ENCODE assay signal across 23 mouse cellular contexts in genomic region chr9:107994464-107994863, GRCm38 (mm10). TPM values are rescaled to one million over a fixed set of nuclear protein-coding genes. Genes with fewer than 3 reads are reported as not detected.
DNase-seq lines count a peak whose midpoint lies in the region; ATAC-seq and TF ChIP-seq lines count a peak whose summit lies in the region.
"Had no signal": no experiment of that assay in that cellular context is flagged by ENCODE, and none has a peak within 500 bp of the region (broad histone marks: within the 10 kb centered on the region; RNA-seq: fewer than 3 reads in every experiment).

No protein-coding gene starts in this region.

- H3K36me3 ChIP-seq in heart, embryonic 14.5 days (ENCODE audit: control insufficient read depth, insufficient read depth, low read length), result no peaks in the 10 kb centered on the region
- H3K36me3 ChIP-seq in testis, adult 2 months (ENCODE audit: control insufficient read depth, insufficient read depth, low read length), result no peaks in the 10 kb centered on the region
- no peaks in the 10 kb centered on the region for H3K36me3 ChIP-seq in hindbrain, embryonic 11.5 days (ENCODE audit: control insufficient read depth, insufficient read depth, low read length)
- H3K36me3 ChIP-seq: forebrain, embryonic 12.5 days; hindbrain, embryonic 10.5 days; stomach, embryonic 15.5 days had no signal

- no peak for TF ChIP-seq CTCF in testis, adult 2 months (IDR thresholded peaks at IDR 0.05; ENCODE audit: control insufficient read depth, insufficient read depth, insufficient replicate concordance, low read depth, low read length)

- ATAC-seq in heart, embryonic 14.5 days (ENCODE audit: insufficient number of reproducible peaks, insufficient read depth, low FRiP score, low read depth), result no peak
- ATAC-seq in hematopoietic stem cell, adult 5-6 weeks (replicated peaks in 1 of 2; ENCODE audit: insufficient read depth in 1 of 2, low FRiP score in 2 of 2, low TSS enrichment in 1 of 2, low read depth in 1 of 2, poor library complexity in 2 of 2, severe bottlenecking in 2 of 2), result peak; percentile 11 to 63; a peak in 2 of 4 replicates
- no peak for ATAC-seq in hindbrain, embryonic 11.5 days (ENCODE audit: low FRiP score)
- ATAC-seq: activated CD4-positive, CD25-positive, alpha-beta regulatory T cell, adult 4 months; CD4-positive, CD25-positive, alpha-beta regulatory T cell, adult 4 months had no signal

- intact Hi-C loops in heart, postnatal 10 days (cut with DNase I), result no loop called here

- H3K4me2 ChIP-seq in heart, embryonic 14.5 days (ENCODE audit: low read length), result no peak overlapping the region
- no peak overlapping the region for H3K4me2 ChIP-seq in hindbrain, embryonic 11.5 days (replicated peaks; ENCODE audit: low read depth, low read length)
- H3K4me2 ChIP-seq: forebrain, embryonic 12.5 days; midbrain, embryonic 11.5 days; stomach, embryonic 15.5 days had no signal

- H3K4me1 ChIP-seq in heart, embryonic 14.5 days (ENCODE audit: control insufficient read depth in 2 of 2, insufficient read depth in 2 of 2, low read length in 2 of 2), result peaks cover 4 to 12% of the 10 kb centered on the region in 2 experiments; a peak in 2 of 4 replicates
- H3K4me1 ChIP-seq in testis, adult 2 months (ENCODE audit: control insufficient read depth, insufficient read depth, low read length), result peaks cover 6% of the 10 kb centered on the region
- H3K4me1 ChIP-seq in hindbrain, embryonic 11.5 days (replicated peaks; ENCODE audit: control insufficient read depth, insufficient read depth, low read length), result no peaks in the 10 kb centered on the region
- H3K4me1 ChIP-seq: forebrain, embryonic 12.5 days; hindbrain, embryonic 10.5 days; stomach, embryonic 15.5 days had no signal

- H3K9me3 ChIP-seq in heart, embryonic 14.5 days (ENCODE audit: control insufficient read depth, low read length), result no peaks in the 10 kb centered on the region
- no peaks in the 10 kb centered on the region for H3K9me3 ChIP-seq in hindbrain, embryonic 11.5 days (ENCODE audit: control insufficient read depth, low read length)
- H3K9me3 ChIP-seq: forebrain, embryonic 12.5 days; hindbrain, embryonic 10.5 days; stomach, embryonic 15.5 days had no signal

- H3K27me3 ChIP-seq in heart, embryonic 14.5 days (ENCODE audit: control insufficient read depth, insufficient read depth, low read length), result no peaks in the 10 kb centered on the region
- H3K27me3 ChIP-seq in testis, adult 2 months (ENCODE audit: control insufficient read depth, insufficient read depth, low read length), result no peaks in the 10 kb centered on the region
- H3K27me3 ChIP-seq in hindbrain, embryonic 11.5 days (ENCODE audit: control insufficient read depth, insufficient read depth, low read length), result no peaks in the 10 kb centered on the region
- H3K27me3 ChIP-seq: forebrain, embryonic 12.5 days; stomach, embryonic 15.5 days had no signal

- H3K4me3 ChIP-seq in heart, embryonic 14.5 days (ENCODE audit: control insufficient read depth in 1 of 2, insufficient read depth in 1 of 2, low read depth in 1 of 2, low read length in 2 of 2), result no peak overlapping the region
- H3K4me3 ChIP-seq in testis, adult 2 months (ENCODE audit: control insufficient read depth, low read depth, low read length), result peak overlapping the region; percentile 97; the same call in 1 of the 2 replicates
- H3K4me3 ChIP-seq in hindbrain, embryonic 11.5 days (ENCODE audit: low read depth, low read length), result no peak overlapping the region
- H3K4me3 ChIP-seq: forebrain, embryonic 12.5 days; hindbrain, embryonic 10.5 days; stomach, embryonic 15.5 days had no signal

- no peak for TF ChIP-seq POLR2A in testis, adult 2 months (IDR thresholded peaks at IDR 0.05; ENCODE audit: control insufficient read depth, low read depth, low read length)

- no peak overlapping the region for H3K27ac ChIP-seq in heart, embryonic 14.5 days (replicated peaks in 1 of 2; ENCODE audit: control insufficient read depth in 1 of 2, insufficient read depth in 1 of 2, low read depth in 2 of 2, low read length in 2 of 2)
- no peak overlapping the region for H3K27ac ChIP-seq in testis, adult 2 months (ENCODE audit: control insufficient read depth, insufficient read depth, low read depth, low read length)
- no peak overlapping the region for H3K27ac ChIP-seq in hindbrain, embryonic 11.5 days (ENCODE audit: low read depth, low read length)
- H3K27ac ChIP-seq: forebrain, embryonic 12.5 days; hindbrain, embryonic 10.5 days; kidney, postnatal 0 days; stomach, embryonic 15.5 days had no signal

- H3K9ac ChIP-seq in heart, embryonic 14.5 days (ENCODE audit: low read length), result peak overlapping the region; percentile 38; the same call in 1 of the 2 replicates
- H3K9ac ChIP-seq in hindbrain, embryonic 11.5 days (ENCODE audit: low read depth, low read length), result no peak overlapping the region
- H3K9ac ChIP-seq: forebrain, embryonic 12.5 days; stomach, embryonic 15.5 days had no signal

- DNase-seq in heart, postnatal 10 days, result no peak
- DNase-seq in testis, postnatal 10 days (ENCODE audit: low spot score), result no peak
- DNase-seq in hindbrain, embryonic 11.5 days (ENCODE audit: low spot score), result no peak
- DNase-seq in kidney, postnatal 36 days, result no peak
- DNase-seq: adrenal gland, postnatal 25 days; cerebellum, adult 2 months; cerebellum, postnatal 36 days; kidney, adult 11 months; layer of hippocampus, postnatal 36 days; lung, adult 2 months; retina, postnatal 1 day had no signal

- 29% methylated on average over 2 of the region's 2 CpGs for WGBS in heart, embryonic 14.5 days
- 74% methylated on average over 2 of the region's 2 CpGs for WGBS in hindbrain, embryonic 11.5 days

RNA-seq across cellular contexts. Expression of gene Gm20662, which starts 1.7 kb away (rescaled TPM):
- 0.55 and 0.71 TPM in 2 replicates for polyA plus RNA-seq in heart, embryonic 14.5 days (2014; fragmentation: Nextera tagmentation; extraction: Ambion mirVana)
- total RNA-seq in heart, postnatal 10 days (2021), result 1 to 10 TPM in 1 of 2 experiments, not detected in 1; 1.3 TPM
- 282 and 285 TPM in 2 replicates for polyA plus RNA-seq in testis, adult 2 months (2012; rRNA removed)
- 1.6 TPM in 1 of 2 replicates, not detected in the other for total RNA-seq in hematopoietic stem cell, adult 5-6 weeks (2017)
- 0.10 and 0.14 TPM in 2 replicates for polyA plus RNA-seq in hindbrain, embryonic 11.5 days (2014; fragmentation: Nextera tagmentation; extraction: Ambion mirVana)
- polyA plus RNA-seq: activated CD4-positive, CD25-positive, alpha-beta regulatory T cell, adult 4 months; CD4-positive, CD25-positive, alpha-beta regulatory T cell, adult 4 months; forebrain, embryonic 12.5 days; thymus, postnatal 0 days had no signal

RNA-seq across cellular contexts. Expression of gene Cdhr4, which starts 2.2 kb away (rescaled TPM):
- 4.8 and 8.4 TPM in 2 replicates for polyA plus RNA-seq in heart, embryonic 14.5 days (2014; fragmentation: Nextera tagmentation; extraction: Ambion mirVana)
- total RNA-seq in heart, postnatal 10 days (2021), result 1 to 10 TPM; 2.0 TPM
- 387 and 461 TPM in 2 replicates for polyA plus RNA-seq in testis, adult 2 months (2012; rRNA removed)
- 3.3 and 3.9 TPM in 2 replicates for total RNA-seq in hematopoietic stem cell, adult 5-6 weeks (2017)
- 2.9 and 3.3 TPM in 2 replicates for polyA plus RNA-seq in hindbrain, embryonic 11.5 days (2014; fragmentation: Nextera tagmentation; extraction: Ambion mirVana)
- total RNA-seq: gastrocnemius, adult 8-10 months had no signal

RNA-seq across cellular contexts. Expression of gene Ip6k1, which starts 7.8 kb away (rescaled TPM):
- 21.9 and 22.5 TPM in 2 replicates for polyA plus RNA-seq in heart, embryonic 14.5 days (2014; fragmentation: Nextera tagmentation; extraction: Ambion mirVana)
- 10 to 100 TPM; 53.4 to 55.2 TPM for total RNA-seq in heart, postnatal 10 days (2021)
- polyA plus RNA-seq in testis, adult 2 months (2012; rRNA removed), result 247 and 280 TPM in 2 replicates
- total RNA-seq in hematopoietic stem cell, adult 5-6 weeks (2017), result 45.7 and 127 TPM in 2 replicates
- 27.4 and 35.5 TPM in 2 replicates for polyA plus RNA-seq in hindbrain, embryonic 11.5 days (2014; fragmentation: Nextera tagmentation; extraction: Ambion mirVana)

RNA-seq across cellular contexts. Expression of gene Inka1, which starts 8.8 kb away (rescaled TPM):
- 46.0 and 49.2 TPM in 2 replicates for polyA plus RNA-seq in heart, embryonic 14.5 days (2014; fragmentation: Nextera tagmentation; extraction: Ambion mirVana)
- total RNA-seq in heart, postnatal 10 days (2021), result 10 to 100 TPM; 23.3 to 28.0 TPM
- polyA plus RNA-seq in testis, adult 2 months (2012; rRNA removed), result 0.57 and 1.2 TPM in 2 replicates
- total RNA-seq in hematopoietic stem cell, adult 5-6 weeks (2017), result 49.9 and 50.4 TPM in 2 replicates
- 56.4 and 61.9 TPM in 2 replicates for polyA plus RNA-seq in hindbrain, embryonic 11.5 days (2014; fragmentation: Nextera tagmentation; extraction: Ambion mirVana)

RNA-seq across cellular contexts. Expression of gene Gm20661, which starts 11.6 kb away (rescaled TPM):
- 2.1 and 3.8 TPM in 2 replicates for polyA plus RNA-seq in heart, embryonic 14.5 days (2014; fragmentation: Nextera tagmentation; extraction: Ambion mirVana)
- total RNA-seq in heart, postnatal 10 days (2021), result under 1 TPM; 0.36 to 0.50 TPM
- polyA plus RNA-seq in testis, adult 2 months (2012; rRNA removed), result not detected in 2 replicates
- total RNA-seq in hematopoietic stem cell, adult 5-6 weeks (2017), result 2.2 and 2.3 TPM in 2 replicates
- 1.8 and 1.9 TPM in 2 replicates for polyA plus RNA-seq in hindbrain, embryonic 11.5 days (2014; fragmentation: Nextera tagmentation; extraction: Ambion mirVana)
- total RNA-seq: gastrocnemius, adult 8-10 months had no signal
- polyA plus RNA-seq: activated CD4-positive, CD25-positive, alpha-beta regulatory T cell, adult 4 months; CD4-positive, CD25-positive, alpha-beta regulatory T cell, adult 4 months had no signal

Comparison
In these comparisons a context has a peak if more than half of its experiments do, and no peak if none do; other contexts are left out.
1. ATAC-seq: peak in hematopoietic stem cell, adult 5-6 weeks (2 of 2); none in heart, embryonic 14.5 days (single experiment) and hindbrain, embryonic 11.5 days (single experiment).
2. RNA of gene Gm20662, which starts 1.7 kb away (polyA plus RNA-seq): 282 to 285 TPM in testis, adult 2 months; 0.55 to 0.71 TPM in heart, embryonic 14.5 days and 0.10 to 0.14 TPM in hindbrain, embryonic 11.5 days; every median in the first group is over 100 times any median in the second.
3. RNA of gene Cdhr4, which starts 2.2 kb away (polyA plus RNA-seq): 387 to 461 TPM in testis, adult 2 months; 4.8 to 8.4 TPM in heart, embryonic 14.5 days and 2.9 to 3.3 TPM in hindbrain, embryonic 11.5 days; every median in the first group is over 10 times any median in the second.